Mouse (Mus musculus): ENCODE results near the gene Myh13.

DNA sequence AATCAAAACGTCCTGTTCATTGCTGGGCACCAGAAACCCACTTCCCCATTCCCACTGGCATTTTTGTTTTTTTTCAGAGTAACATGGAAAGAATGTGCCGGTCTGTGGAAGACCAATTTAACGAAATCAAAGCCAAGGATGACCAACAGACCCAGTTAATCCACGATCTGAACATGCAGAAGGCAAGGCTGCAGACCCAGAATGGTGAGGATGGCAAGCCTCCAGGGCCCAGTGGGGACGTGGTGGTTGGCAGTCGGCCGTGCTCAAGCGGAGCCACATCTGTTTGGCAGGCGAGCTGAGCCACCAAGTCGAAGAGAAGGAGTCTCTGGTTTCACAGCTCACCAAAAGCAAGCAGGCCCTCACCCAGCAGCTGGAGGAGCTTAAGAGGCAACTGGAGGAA is 36.6 kb downstream of the Myh13 start:
- TF ChIP-seq CTCF (IDR thresholded peaks at IDR 0.05; ENCODE audit: low read depth) (no peak), EP300 (optimal IDR thresholded peaks at IDR 0.05) (no peak)
